13 mouse cellular contexts compared by ENCODE assay signal in genomic region chr15:90656521-90656920, GRCm38 (mm10). TPM values are rescaled to one million over a fixed set of nuclear protein-coding genes. Genes with fewer than 3 reads are reported as not detected.
A peak's percentile ranks its signal among the peaks of the same experiment; 100 is the strongest.
DNase-seq lines count a peak whose midpoint lies in the region; ATAC-seq and TF ChIP-seq lines count a peak whose summit lies in the region.
"Had no signal": no experiment of that assay in that cellular context is flagged by ENCODE, and none has a peak within 500 bp of the region (broad histone marks: within the 10 kb centered on the region; RNA-seq: fewer than 3 reads in every experiment).

No protein-coding gene starts in this region.

- no peak overlapping the region for H3K9ac ChIP-seq in embryonic facial prominence, embryonic 14.5 days (ENCODE audit: low read depth, low read length)
- H3K9ac ChIP-seq in stomach, embryonic 15.5 days, result no peak overlapping the region
- H3K9ac ChIP-seq in liver, embryonic 11.5 days (ENCODE audit: low read depth, low read length), result no peak overlapping the region
- H3K9ac ChIP-seq: liver, embryonic 15.5 days; midbrain, embryonic 12.5 days had no signal

- no peak for TF ChIP-seq CTCF in lung, adult 2 months (IDR thresholded peaks at IDR 0.05; ENCODE audit: insufficient read depth, low read length)

- no peak overlapping the region for H3K27ac ChIP-seq in embryonic facial prominence, embryonic 14.5 days (replicated peaks; ENCODE audit: low read depth, low read length)
- no peak overlapping the region for H3K27ac ChIP-seq in embryonic facial prominence, embryonic 10.5 days (replicated peaks)
- no peak overlapping the region for H3K27ac ChIP-seq in stomach, embryonic 15.5 days
- no peak overlapping the region for H3K27ac ChIP-seq in liver, embryonic 11.5 days (ENCODE audit: low read depth, low read length)
- H3K27ac ChIP-seq: liver, embryonic 15.5 days; midbrain, embryonic 12.5 days had no signal

- 76% methylated on average over 8 of the region's 8 CpGs for WGBS in embryonic facial prominence, embryonic 14.5 days
- 89% methylated on average over 8 of the region's 8 CpGs for WGBS in embryonic facial prominence, embryonic 10.5 days
- 63% methylated on average over 8 of the region's 8 CpGs for WGBS in lung, adult 2 months
- 67% methylated on average over 8 of the region's 8 CpGs for WGBS in stomach, embryonic 15.5 days
- 87% methylated on average over 8 of the region's 8 CpGs for WGBS in liver, embryonic 11.5 days

- H3K4me3 ChIP-seq in embryonic facial prominence, embryonic 14.5 days (ENCODE audit: low read depth, low read length), result no peak overlapping the region
- no peak overlapping the region for H3K4me3 ChIP-seq in embryonic facial prominence, embryonic 10.5 days
- no peak overlapping the region for H3K4me3 ChIP-seq in lung, adult 2 months (replicated peaks; ENCODE audit: extremely low read depth, low read depth, low read length)
- no peak overlapping the region for H3K4me3 ChIP-seq in stomach, embryonic 15.5 days (replicated peaks)
- no peak overlapping the region for H3K4me3 ChIP-seq in liver, embryonic 11.5 days (ENCODE audit: low read depth, low read length)
- H3K4me3 ChIP-seq: liver, embryonic 15.5 days; midbrain, embryonic 12.5 days had no signal

- H3K9me3 ChIP-seq in embryonic facial prominence, embryonic 14.5 days (ENCODE audit: control insufficient read depth, low read length), result no peaks in the 10 kb centered on the region
- H3K9me3 ChIP-seq in embryonic facial prominence, embryonic 10.5 days, result no peaks in the 10 kb centered on the region
- no peaks in the 10 kb centered on the region for H3K9me3 ChIP-seq in stomach, embryonic 15.5 days
- H3K9me3 ChIP-seq in liver, embryonic 11.5 days (ENCODE audit: control insufficient read depth, low read length), result no peaks in the 10 kb centered on the region
- H3K9me3 ChIP-seq: liver, embryonic 15.5 days; midbrain, embryonic 12.5 days had no signal

- no peak overlapping the region for H3K4me2 ChIP-seq in embryonic facial prominence, embryonic 14.5 days (ENCODE audit: low read depth, low read length)
- H3K4me2 ChIP-seq in stomach, embryonic 15.5 days, result no peak overlapping the region
- H3K4me2 ChIP-seq in liver, embryonic 11.5 days, result no peak overlapping the region
- H3K4me2 ChIP-seq: liver, embryonic 15.5 days; midbrain, embryonic 12.5 days had no signal

- no peaks in the 10 kb centered on the region for H3K4me1 ChIP-seq in embryonic facial prominence, embryonic 14.5 days (ENCODE audit: control insufficient read depth, insufficient read depth, low read length)
- peaks cover 4% of the 10 kb centered on the region; the same call in 1 of the 2 replicates for H3K4me1 ChIP-seq in embryonic facial prominence, embryonic 10.5 days
- peaks cover 8% of the 10 kb centered on the region for H3K4me1 ChIP-seq in lung, adult 2 months (ENCODE audit: control insufficient read depth, insufficient read depth, low read length)
- no peaks in the 10 kb centered on the region for H3K4me1 ChIP-seq in stomach, embryonic 15.5 days
- no peaks in the 10 kb centered on the region for H3K4me1 ChIP-seq in liver, embryonic 11.5 days (replicated peaks; ENCODE audit: control insufficient read depth, insufficient read depth, low read length)
- H3K4me1 ChIP-seq: liver, embryonic 15.5 days; midbrain, embryonic 12.5 days had no signal

- DNase-seq in embryonic facial prominence, embryonic 14.5 days (ENCODE audit: low spot score), result peak; percentile 81
- no peak for DNase-seq in embryonic facial prominence, embryonic 10.5 days (ENCODE audit: low spot score)
- peak; percentile 35 for DNase-seq in lung, postnatal 36 days
- DNase-seq in lung, adult 2 months, result no peak
- DNase-seq in layer of hippocampus, adult 8-10 months (ENCODE audit: low spot score in 2 of 2), result peak; percentile 43 to 62
- DNase-seq in liver, embryonic 11.5 days (ENCODE audit: low spot score), result no peak
- DNase-seq in spleen, postnatal 4 days (ENCODE audit: low spot score in 2 of 2), result no peak
- DNase-seq: cerebellum, adult 8-10 months; thymus, postnatal 4 days had no signal

- H3K27me3 ChIP-seq in embryonic facial prominence, embryonic 14.5 days (replicated peaks; ENCODE audit: control insufficient read depth, insufficient read depth, low read length), result no peaks in the 10 kb centered on the region
- no peaks in the 10 kb centered on the region for H3K27me3 ChIP-seq in embryonic facial prominence, embryonic 10.5 days (replicated peaks; ENCODE audit: low read depth, poor library complexity, severe bottlenecking)
- H3K27me3 ChIP-seq in stomach, embryonic 15.5 days (replicated peaks), result no peaks in the 10 kb centered on the region
- no peaks in the 10 kb centered on the region for H3K27me3 ChIP-seq in liver, embryonic 11.5 days (replicated peaks; ENCODE audit: control insufficient read depth, insufficient read depth, low read length)
- H3K27me3 ChIP-seq: liver, embryonic 15.5 days; midbrain, embryonic 12.5 days had no signal

- peak; percentile 71 for ATAC-seq in embryonic facial prominence, embryonic 14.5 days (ENCODE audit: low read depth)
- ATAC-seq in stomach, embryonic 15.5 days (ENCODE audit: insufficient read depth, low FRiP score, low read depth), result peak; percentile 50; the same call in 1 of the 2 replicates
- no peak for ATAC-seq in liver, embryonic 11.5 days (replicated peaks; ENCODE audit: low FRiP score)
- ATAC-seq: forebrain, embryonic 14.5 days had no signal

- TF ChIP-seq POLR2A in lung, adult 2 months (IDR thresholded peaks at IDR 0.05; ENCODE audit: borderline replicate concordance, extremely low read depth, low read depth, low read length), result no peak

- no peaks in the 10 kb centered on the region for H3K36me3 ChIP-seq in embryonic facial prominence, embryonic 14.5 days (ENCODE audit: control insufficient read depth, insufficient read depth, low read length)
- H3K36me3 ChIP-seq in embryonic facial prominence, embryonic 10.5 days (replicated peaks), result no peaks in the 10 kb centered on the region
- H3K36me3 ChIP-seq in stomach, embryonic 15.5 days, result no peaks in the 10 kb centered on the region
- no peaks in the 10 kb centered on the region for H3K36me3 ChIP-seq in liver, embryonic 11.5 days (ENCODE audit: control insufficient read depth, insufficient read depth, low read length)
- H3K36me3 ChIP-seq: liver, embryonic 15.5 days; midbrain, embryonic 12.5 days had no signal

RNA-seq across cellular contexts. Expression of gene Cpne8, which starts 22.7 kb away (rescaled TPM):
- polyA plus RNA-seq in embryonic facial prominence, embryonic 14.5 days (2014; fragmentation: Nextera tagmentation; extraction: Ambion mirVana), result 19.5 and 19.9 TPM in 2 replicates
- polyA plus RNA-seq in embryonic facial prominence, embryonic 10.5 days (2016; fragmentation: Nextera tagmentation; extraction: Ambion mirVana), result 3.0 and 4.0 TPM in 2 replicates
- polyA plus RNA-seq in lung, adult 2 months (2012; rRNA removed), result 17.6 and 20.5 TPM in 2 replicates
- 10 to 100 TPM; 25.0 to 30.4 (median 27.3) TPM for total RNA-seq in layer of hippocampus, adult 8-10 months (2022)
- polyA plus RNA-seq in stomach, embryonic 15.5 days (2015; fragmentation: Nextera tagmentation; extraction: Ambion mirVana), result 18.9 and 21.6 TPM in 2 replicates
- polyA plus RNA-seq in liver, embryonic 11.5 days (2014; fragmentation: Nextera tagmentation; extraction: Ambion mirVana), result 1.7 and 3.4 TPM in 2 replicates

Comparison
In these comparisons a context has a peak if more than half of its experiments do, and no peak if none do; other contexts are left out.
1. DNase-seq: peak in embryonic facial prominence, embryonic 14.5 days (single experiment), lung, postnatal 36 days (single experiment) and layer of hippocampus, adult 8-10 months (2 of 2); none in embryonic facial prominence, embryonic 10.5 days (single experiment), lung, adult 2 months (single experiment), liver, embryonic 11.5 days (single experiment) and spleen, postnatal 4 days (0 of 2).